Mouse (Mus musculus) stomach, embryonic 16.5 days (tissue): ENCODE results near the gene Adamtsl5. TPM values are rescaled to one million over a fixed set of nuclear protein-coding genes. Genes with fewer than 3 reads are reported as not detected.

Experiments
- ATAC-seq: fragments of 200-750 bp; cut with Nextera tagmentation; 2 replicates; pipeline ENCODE4 v1.8.0; 2017; ENCODE audit warnings: moderate number of reproducible peaks, moderate TSS enrichment; ENCODE audit not compliant: insufficient read depth, low FRiP score
- H3K27ac ChIP-seq: fragments of 300-500 bp; sonication (generic); 2 replicates; pipeline ENCODE4 v1.5.1; 2014; ENCODE audit warnings: low read length
- H3K27me3 ChIP-seq: fragments of 300-500 bp; sonication (generic); 2 replicates; pipeline ENCODE4 v1.6.1; 2014; ENCODE audit warnings: low read length, control low read depth, mixed read lengths; ENCODE audit not compliant: control insufficient read depth, insufficient read depth
- H3K36me3 ChIP-seq: fragments of 300-500 bp; sonication (generic); 2 replicates; pipeline ENCODE4 v1.6.1; 2014; ENCODE audit warnings: low read length; ENCODE audit not compliant: control insufficient read depth, insufficient read depth
- H3K4me1 ChIP-seq: fragments of 300-500 bp; sonication (generic); 2 replicates; pipeline ENCODE4 v1.6.1; 2014; ENCODE audit warnings: low read length, control low read depth, mixed read lengths; ENCODE audit not compliant: control insufficient read depth, insufficient read depth
- H3K4me2 ChIP-seq: fragments of 300-500 bp; sonication (generic); 2 replicates; pipeline ENCODE4 v1.6.1; 2014; ENCODE audit warnings: low read depth, low read length, mixed read lengths
- H3K4me3 ChIP-seq: fragments of 300-500 bp; sonication (generic); replicated peaks from 2 replicates; pipeline ENCODE4 v1.5.1; 2014; ENCODE audit warnings: mild to moderate bottlenecking, low read length
- H3K9ac ChIP-seq: fragments of 300-500 bp; sonication (generic); 2 replicates; pipeline ENCODE4 v1.6.1; 2014; ENCODE audit warnings: low read length
- H3K9me3 ChIP-seq: fragments of 300-500 bp; sonication (generic); replicated peaks from 2 replicates; pipeline ENCODE4 v1.6.1; 2016; ENCODE audit warnings: low read length, control low read depth; ENCODE audit not compliant: control insufficient read depth
- WGBS: fragments of 180-500 bp; shearing (Covaris S2); extraction: QIAGEN DNeasy Blood & Tissue Kit; methylation state at CpG from one replicate; pipeline ENCODE4 v1.1.7; 2014; 5-methylcytosine and 5-hydroxymethylcytosine counted together
- polyA plus RNA-seq: library from polyadenylated mRNA; unstranded; fragments of >200 nt; fragmentation: Nextera tagmentation; extraction: Ambion mirVana; gene quantifications from 2 replicates; pipeline ENCODE4 v1.2.1, GENCODE M21; 2015

The Adamtsl5 gene
- polyA plus RNA-seq, 1 experiment from 2014 or later, result 22.0 TPM

DNA sequence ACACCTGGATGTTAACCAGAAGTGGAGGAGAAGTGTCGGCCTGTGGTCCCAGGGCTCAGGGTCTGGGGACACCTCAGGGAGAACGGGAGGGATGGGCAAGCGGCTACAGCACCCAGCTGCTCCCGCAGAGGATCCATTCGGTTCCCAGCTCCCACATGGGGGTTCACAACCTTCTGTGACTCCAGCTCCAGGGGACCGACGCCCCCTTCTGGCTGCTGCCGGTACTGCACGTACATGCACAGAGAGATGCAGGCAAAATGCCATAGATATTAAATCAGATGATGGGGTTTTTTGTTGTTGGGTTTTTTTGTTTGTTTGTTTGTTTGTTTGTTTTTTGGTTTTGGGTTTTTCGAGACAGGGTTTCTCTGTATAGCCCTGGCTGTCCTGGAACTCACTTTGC, 29.5 kb upstream of the Adamtsl5 start:
- no peak overlapping the region for H3K4me3 ChIP-seq
- H3K4me2 ChIP-seq, result no peak overlapping the region
- no peaks in the 10 kb centered on the region for H3K27me3 ChIP-seq
- no peak overlapping the region for H3K9ac ChIP-seq
- WGBS, result 43% methylated on average over 10 of the region's 10 CpGs
- no peaks in the 10 kb centered on the region for H3K9me3 ChIP-seq
- ATAC-seq, result no peak
- peaks cover 16% of the 10 kb centered on the region for H3K36me3 ChIP-seq
- H3K4me1 ChIP-seq, result no peaks in the 10 kb centered on the region
- no peak overlapping the region for H3K27ac ChIP-seq

DNA sequence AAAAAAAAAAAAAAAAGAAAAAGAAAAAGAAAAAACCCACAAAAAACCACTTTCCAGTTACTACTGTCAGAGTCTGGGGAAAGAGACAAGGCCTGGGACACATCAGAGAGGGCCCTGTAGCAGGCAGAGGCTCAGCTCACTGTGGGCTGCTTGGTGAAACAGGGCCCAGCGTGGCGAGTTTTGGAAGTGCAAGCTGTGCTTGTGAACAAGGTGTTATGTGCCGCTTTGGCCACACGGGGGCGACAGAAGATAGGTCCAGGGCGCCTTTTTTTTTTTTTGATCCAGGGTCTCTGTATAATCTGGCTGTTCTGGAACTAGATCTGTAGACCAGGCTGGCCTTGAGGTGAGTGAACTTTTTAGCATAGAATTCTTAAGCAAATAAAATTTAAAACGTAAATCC, 27.9 kb upstream of the Adamtsl5 start:
- Histone ChIP-seq H3K27me3 (no peaks in the 10 kb centered on the region), H3K27ac (no peak overlapping the region), H3K9me3 (no peaks in the 10 kb centered on the region), H3K36me3 (peaks cover 6% of the 10 kb centered on the region; the same call in 1 of the 2 replicates), H3K4me3 (no peak overlapping the region), H3K4me2 (no peak overlapping the region), H3K9ac (no peak overlapping the region), H3K4me1 (0 out of 2 replicates have a peak, but pooled peaks cover 3% of the 10 kb centered on the region)
- ATAC-seq, result peak; percentile 48; the same call in 1 of the 2 replicates
- WGBS, result 2% methylated on average over 7 of the region's 7 CpGs

DNA sequence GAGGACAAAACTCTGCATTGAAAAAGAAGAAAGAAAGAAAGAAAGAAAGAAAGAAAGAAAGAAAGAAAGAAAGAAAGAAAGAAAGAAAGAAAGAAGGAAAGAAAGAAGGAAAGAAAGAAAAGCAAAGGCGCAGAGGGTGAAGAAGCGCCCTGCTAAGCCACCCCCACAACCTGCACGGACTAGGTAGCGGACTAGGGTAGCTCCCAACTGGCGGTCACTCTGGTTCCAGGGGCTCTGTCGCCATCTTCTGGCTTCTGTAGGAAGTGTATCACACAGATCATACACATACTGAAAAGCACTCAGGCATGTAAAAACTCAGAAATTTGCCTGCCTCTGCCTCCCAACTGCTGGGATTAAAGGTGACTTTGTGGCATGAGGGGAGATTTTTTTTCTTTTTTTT, 25.9 kb upstream of the Adamtsl5 start:
- WGBS, result 27% methylated on average over 6 of the region's 6 CpGs
- H3K4me1 ChIP-seq, result 0 out of 2 replicates have a peak, but pooled peaks cover 3% of the 10 kb centered on the region
- no peak for ATAC-seq

GRCm38 (mm10) chr10:80372706-80373105, 24.5 kb upstream of the Adamtsl5 start:
- no peak overlapping the region for H3K4me2 ChIP-seq
- no peaks in the 10 kb centered on the region for H3K9me3 ChIP-seq
- no peaks in the 10 kb centered on the region for H3K27me3 ChIP-seq
- no peak for ATAC-seq
- no peak overlapping the region for H3K9ac ChIP-seq
- H3K36me3 ChIP-seq, result no peaks in the 10 kb centered on the region
- 0 out of 2 replicates have a peak, but pooled peaks cover 3% of the 10 kb centered on the region for H3K4me1 ChIP-seq
- H3K27ac ChIP-seq, result no peak overlapping the region
- H3K4me3 ChIP-seq, result no peak overlapping the region
- 83% methylated on average over 6 of the region's 6 CpGs for WGBS

More for the DNA sequence above, 25.9 kb upstream of the Adamtsl5 start:
- no peaks in the 10 kb centered on the region for H3K9me3 ChIP-seq
- H3K4me3 ChIP-seq, result no peak overlapping the region
- no peak overlapping the region for H3K9ac ChIP-seq
- H3K36me3 ChIP-seq, result no peaks in the 10 kb centered on the region
- no peak overlapping the region for H3K4me2 ChIP-seq
- no peak overlapping the region for H3K27ac ChIP-seq
- H3K27me3 ChIP-seq, result no peaks in the 10 kb centered on the region

DNA sequence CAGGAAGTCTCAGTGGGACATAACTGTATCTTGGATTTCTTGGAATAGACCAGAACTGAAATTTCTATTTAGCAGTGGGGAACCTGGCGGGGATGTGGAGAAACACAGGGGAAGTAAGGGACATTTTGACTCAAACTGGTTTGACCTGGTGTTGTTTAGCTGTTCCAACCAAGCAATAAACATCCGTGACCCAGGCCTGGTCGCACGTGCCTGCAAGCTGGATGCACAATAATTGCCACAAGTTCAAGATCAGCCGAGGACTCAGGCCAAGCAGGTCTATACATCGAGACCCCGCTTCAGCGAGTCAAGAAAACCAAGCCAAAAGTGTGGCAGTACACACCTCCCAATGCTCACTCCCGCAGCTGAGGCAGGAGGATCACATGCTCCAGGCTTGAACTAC, 23.8 kb upstream of the Adamtsl5 start:
- Histone ChIP-seq H3K9ac (peak overlapping the region; percentile 24; the same call in 1 of the 2 replicates), H3K4me2 (peak overlapping the region; percentile 35), H3K4me1 (0 out of 2 replicates have a peak, but pooled peaks cover 3% of the 10 kb centered on the region), H3K27me3 (no peaks in the 10 kb centered on the region), H3K4me3 (no peak overlapping the region; the same call in 1 of the 2 replicates), H3K36me3 (no peaks in the 10 kb centered on the region), H3K9me3 (no peaks in the 10 kb centered on the region), H3K27ac (peak overlapping the region; percentile 27; the same call in 1 of the 2 replicates)
- ATAC-seq, result no peak
- 47% methylated on average over 9 of the region's 9 CpGs for WGBS

DNA sequence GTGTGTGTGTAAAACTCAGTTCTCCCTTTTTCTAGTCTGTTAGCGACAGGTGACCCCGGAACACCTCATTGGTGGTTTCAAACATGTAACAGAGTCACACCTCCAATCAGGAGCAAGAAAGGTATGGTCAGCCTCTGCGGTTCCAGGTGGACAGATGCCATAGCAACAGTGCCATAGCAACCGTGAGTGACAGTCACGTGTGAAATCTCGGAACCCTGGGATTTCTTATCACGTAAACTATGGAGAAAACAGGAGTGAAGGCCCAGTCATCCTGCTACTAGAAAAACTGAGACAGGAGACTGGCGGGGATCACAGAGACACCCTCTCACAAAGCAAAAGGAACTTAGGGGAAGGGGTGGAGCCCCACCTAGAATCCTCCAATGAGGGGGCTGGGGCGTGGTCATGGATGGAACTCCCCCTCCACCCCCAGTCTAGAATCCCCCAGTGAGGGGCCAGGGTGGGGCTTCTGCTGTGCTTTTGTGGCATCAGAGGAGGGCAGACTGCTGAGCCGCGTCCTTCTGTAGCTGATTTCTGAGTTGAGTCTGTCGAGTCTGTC, 23.3 kb upstream of the Adamtsl5 start:
- Histone ChIP-seq H3K9me3 (no peaks in the 10 kb centered on the region), H3K9ac (peak overlapping the region; percentile 24; the same call in 1 of the 2 replicates), H3K4me1 (0 out of 2 replicates have a peak, but pooled peaks cover 3% of the 10 kb centered on the region), H3K36me3 (no peaks in the 10 kb centered on the region), H3K4me3 (peak overlapping the region; percentile 26), H3K27ac (0 out of 2 replicates have a peak overlapping the region, but pooled peaks have one; percentile 27), H3K4me2 (peak overlapping the region; percentile 35), H3K27me3 (no peaks in the 10 kb centered on the region; the same call in 1 of the 2 replicates)
- WGBS, result 6% methylated on average over 12 of the region's 12 CpGs
- peak; percentile 76; the same call in 1 of the 2 replicates for ATAC-seq

DNA sequence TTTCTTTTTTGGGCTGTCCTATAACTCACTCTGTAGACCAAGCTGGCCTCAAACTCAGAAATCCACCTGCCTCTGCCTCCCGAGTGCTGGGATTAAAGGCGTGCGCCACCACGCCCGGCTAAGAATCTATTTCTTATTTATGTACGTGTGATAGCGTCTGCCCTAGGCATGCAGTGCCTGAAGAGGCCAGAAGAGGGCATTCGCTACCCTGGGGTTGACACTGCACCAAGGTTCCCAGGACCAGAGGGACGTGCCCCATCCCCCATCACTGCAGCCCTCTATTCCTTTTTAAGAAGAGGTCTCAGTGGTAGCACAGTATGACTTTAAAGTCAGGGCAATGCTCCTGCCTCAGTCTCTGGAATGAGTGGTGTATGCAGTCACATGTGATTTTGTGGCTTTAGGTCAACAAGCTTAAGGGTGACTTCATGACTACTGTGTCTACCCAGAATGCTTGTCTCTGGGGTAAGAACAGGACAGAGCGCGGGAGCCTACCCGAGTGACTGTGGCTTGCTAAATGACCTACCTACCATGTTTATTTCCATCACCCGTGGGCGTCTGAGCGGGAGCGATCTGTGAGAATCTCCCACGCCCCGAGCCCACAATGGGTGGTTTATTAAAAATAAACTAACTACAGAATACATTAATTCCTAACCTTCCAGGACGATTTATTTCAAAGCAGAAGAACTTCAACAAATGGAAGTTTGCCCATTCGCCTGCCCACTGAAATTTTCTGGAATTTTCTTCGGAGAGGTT, 22.0 kb upstream of the Adamtsl5 start:
- no peaks in the 10 kb centered on the region for H3K9me3 ChIP-seq
- 78% methylated on average over 21 of the region's 21 CpGs for WGBS
- H3K4me2 ChIP-seq, result no peak overlapping the region
- H3K4me1 ChIP-seq, result 0 out of 2 replicates have a peak, but pooled peaks cover 3% of the 10 kb centered on the region
- no peak overlapping the region for H3K4me3 ChIP-seq
- no peak for ATAC-seq
- H3K27ac ChIP-seq, result no peak overlapping the region
- no peaks in the 10 kb centered on the region for H3K36me3 ChIP-seq
- no peak overlapping the region for H3K9ac ChIP-seq
- no peaks in the 10 kb centered on the region; the same call in 1 of the 2 replicates for H3K27me3 ChIP-seq

GRCm38 (mm10) chr10:80368392-80368791, 20.2 kb upstream of the Adamtsl5 start:
- Histone ChIP-seq H3K4me2 (no peak overlapping the region), H3K4me3 (no peak overlapping the region), H3K9ac (no peak overlapping the region), H3K9me3 (no peaks in the 10 kb centered on the region), H3K36me3 (no peaks in the 10 kb centered on the region), H3K27ac (no peak overlapping the region), H3K4me1 (0 out of 2 replicates have a peak, but pooled peaks cover 3% of the 10 kb centered on the region), H3K27me3 (no peaks in the 10 kb centered on the region; the same call in 1 of the 2 replicates)
- 84% methylated on average over 6 of the region's 6 CpGs for WGBS
- ATAC-seq, result no peak

- Histone ChIP-seq H3K4me2 (no peak overlapping the region), H3K36me3 (no peaks in the 10 kb centered on the region), H3K9ac (no peak overlapping the region), H3K27ac (no peak overlapping the region), H3K4me3 (no peak overlapping the region), H3K27me3 (no peaks in the 10 kb centered on the region; the same call in 1 of the 2 replicates), H3K4me1 (0 out of 2 replicates have a peak, but pooled peaks cover 3% of the 10 kb centered on the region), H3K9me3 (no peaks in the 10 kb centered on the region)
- ATAC-seq, result no peak
- 50% methylated on average over 5 of the region's 5 CpGs for WGBS
These were observed 19.7 kb upstream of the Adamtsl5 start for GRCm38 (mm10) chr10:80367954-80368353.
